Mouse (Mus musculus) CH12.LX (cell line): ENCODE measurements around the gene Taf4. TPM values are rescaled to one million over a fixed set of nuclear protein-coding genes. Genes with fewer than 3 reads are reported as not detected.

Source experiments
- DNase-seq: peaks from one replicate; pipeline ENCODE4 v3.0.0-alpha.2; 2013; ENCODE audit errors: extremely low read depth
- H3K27ac ChIP-seq: 2 replicates; pipeline ENCODE4 v1.5.1; 2012; ENCODE audit warnings: low read depth, mild to moderate bottlenecking, control low read depth, moderate library complexity; ENCODE audit not compliant: insufficient read depth
- H3K27me3 ChIP-seq: replicated peaks from 2 replicates; pipeline ENCODE3; 2012; ENCODE audit warnings: inconsistent platforms
- H3K36me3 ChIP-seq, 2 experiments: replicated peaks in 1 of 2; 2 replicates each; pipeline versions ENCODE3 to v1.6.1; 2012; ENCODE audit warnings: inconsistent platforms in 1 of 2, low read length in 1 of 2, mild to moderate bottlenecking in 1 of 2, mixed read lengths in 1 of 2, moderate library complexity in 1 of 2; ENCODE audit not compliant: control insufficient read depth in 1 of 2, insufficient read depth in 1 of 2
- H3K4me1 ChIP-seq, 2 experiments: 2 replicates each; pipeline ENCODE4 v1.6.1; 2012; ENCODE audit warnings: inconsistent platforms in 1 of 2, moderate library complexity in 1 of 2; ENCODE audit not compliant: insufficient read depth in 2 of 2, control insufficient read depth in 1 of 2
- H3K4me2 ChIP-seq: 2 replicates; pipeline ENCODE4 v1.6.1; 2012; ENCODE audit warnings: low read depth, mild to moderate bottlenecking, control low read depth; ENCODE audit not compliant: poor library complexity, insufficient read depth, severe bottlenecking
- H3K4me3 ChIP-seq, 3 experiments: fragments of 150-350 bp in 1 of 3; sonication (generic) in 1 of 3; replicated peaks in 1 of 3; 2 replicates each; pipeline versions ENCODE3 to v1.5.1; 2011 to 2012; ENCODE audit warnings: low read depth in 2 of 3, low read length in 2 of 3, mild to moderate bottlenecking in 2 of 3, moderate library complexity in 2 of 3, control low read depth in 1 of 3, improper control_type of control experiment in 1 of 3, inconsistent platforms in 1 of 3, mixed read lengths in 1 of 3; ENCODE audit not compliant: poor library complexity in 1 of 3
- H3K79me2 ChIP-seq: replicated peaks from 2 replicates; pipeline ENCODE4 v1.6.1; 2012; ENCODE audit warnings: mild to moderate bottlenecking, moderate library complexity; ENCODE audit not compliant: control insufficient read depth, poor library complexity, insufficient read depth, severe bottlenecking; ENCODE audit errors: extremely low read depth
- H3K9ac ChIP-seq: 2 replicates; pipeline ENCODE4 v1.6.1; 2012; ENCODE audit warnings: low read depth, mild to moderate bottlenecking, control low read depth, moderate library complexity; ENCODE audit not compliant: insufficient read depth
- H3K9me3 ChIP-seq: replicated peaks from 2 replicates; pipeline ENCODE3; 2012; ENCODE audit warnings: low read length, inconsistent platforms, mixed read lengths
- CTCF ChIP-seq, 2 experiments: IDR thresholded peaks in 1 of 2; conservative IDR thresholded peaks in 1 of 2; 2 replicates each; pipeline ENCODE4 v1.5.1; 2011 to 2012; ENCODE audit warnings: low read depth in 2 of 2, low read length in 2 of 2, improper control_type of control experiment in 1 of 2, inconsistent platforms in 1 of 2, mild to moderate bottlenecking in 1 of 2, moderate library complexity in 1 of 2
- E2F4 ChIP-seq: IDR thresholded peaks from 2 replicates; pipeline ENCODE4 v1.6.1; 2011; ENCODE audit warnings: low read depth, low read length, improper control_type of control experiment; ENCODE audit not compliant: insufficient replicate concordance
- EP300 ChIP-seq: IDR thresholded peaks from 2 replicates; pipeline ENCODE4 v1.6.1; 2011; ENCODE audit warnings: low read length, improper control_type of control experiment
- ETS1 ChIP-seq: conservative IDR thresholded peaks from 2 replicates; pipeline ENCODE4 v1.6.1; 2012; ENCODE audit warnings: low read depth, mild to moderate bottlenecking, inconsistent platforms, low read length, improper control_type of control experiment, moderate library complexity
- IRF4 ChIP-seq: IDR thresholded peaks from 2 replicates; pipeline ENCODE4 v1.6.1; 2014; ENCODE audit warnings: low read depth, mild to moderate bottlenecking, inconsistent platforms, low read length, improper control_type of control experiment
- JUN ChIP-seq: IDR thresholded peaks from 2 replicates; pipeline ENCODE4 v1.6.1; 2011; ENCODE audit warnings: low read depth, mild to moderate bottlenecking, low read length, improper control_type of control experiment, moderate library complexity; ENCODE audit not compliant: insufficient read depth
- KAT2A ChIP-seq: IDR thresholded peaks from 2 replicates; pipeline ENCODE4 v1.6.1; 2012; ENCODE audit warnings: low read length, improper control_type of control experiment, inconsistent platforms; ENCODE audit not compliant: insufficient replicate concordance
- MAX ChIP-seq: IDR thresholded peaks from 2 replicates; pipeline ENCODE4 v1.6.1; 2011; ENCODE audit warnings: low read length, improper control_type of control experiment
- MAZ ChIP-seq: IDR thresholded peaks from 2 replicates; pipeline ENCODE4 v1.6.1; 2012; ENCODE audit warnings: low read depth, mild to moderate bottlenecking, inconsistent platforms, low read length, improper control_type of control experiment, moderate library complexity
- MEF2A ChIP-seq: IDR thresholded peaks from 2 replicates; pipeline ENCODE4 v1.6.1; 2014; ENCODE audit warnings: low read depth, mild to moderate bottlenecking, inconsistent platforms, low read length, improper control_type of control experiment, borderline replicate concordance
- NELFE ChIP-seq: IDR thresholded peaks from 2 replicates; pipeline ENCODE4 v1.6.1; 2011; ENCODE audit warnings: low read depth, low read length, improper control_type of control experiment
- PAX5 ChIP-seq: IDR thresholded peaks from 2 replicates; pipeline ENCODE4 v1.6.1; 2012; ENCODE audit warnings: low read length, inconsistent platforms, mixed read lengths
- POLR2A ChIP-seq: IDR thresholded peaks from 2 replicates; pipeline ENCODE4 v1.6.1; 2011; ENCODE audit warnings: low read depth, mild to moderate bottlenecking, improper control_type of control experiment, low read length
- SIN3A ChIP-seq: IDR thresholded peaks from 2 replicates; pipeline ENCODE4 v1.6.1; 2012; ENCODE audit warnings: low read length, improper control_type of control experiment, inconsistent platforms
- SMC3 ChIP-seq: IDR thresholded peaks from 2 replicates; pipeline ENCODE4 v1.6.1; 2011; ENCODE audit warnings: low read depth, low read length, improper control_type of control experiment
- USF1 ChIP-seq: IDR thresholded peaks from 2 replicates; pipeline ENCODE4 v1.6.1; 2014; ENCODE audit warnings: low read depth, mild to moderate bottlenecking, inconsistent platforms, low read length, improper control_type of control experiment
- ZKSCAN1 ChIP-seq: IDR thresholded peaks from 2 replicates; pipeline ENCODE4 v1.6.1; 2012; ENCODE audit warnings: low read depth, inconsistent platforms, low read length, improper control_type of control experiment, borderline replicate concordance
- ZNF384 ChIP-seq: IDR thresholded peaks from 2 replicates; pipeline ENCODE4 v1.6.1; 2012; ENCODE audit warnings: low read depth, low read length, improper control_type of control experiment, inconsistent platforms
- dilution Hi-C: fragments of 300-500 bp; cut with MboI; formaldehyde crosslinking; loops from 2 replicates; pipeline ENCODE4 v1.14.3; 2020; ENCODE audit warnings: low sequenced_read_pairs; ENCODE audit not compliant: extremely low pct_unique_long_range_greater_than_20kb, extremely low pct_ligation_motif_present
- in situ Hi-C: fragments of 300-500 bp; cut with MboI; formaldehyde crosslinking; loops from 3 replicates; pipeline ENCODE4 v1.14.3; 2019; ENCODE audit warnings: low sequenced_read_pairs, low pct_ligation_motif_present, low pct_unique_long_range_greater_than_20kb, mixed read lengths
- polyA plus RNA-seq: library from polyadenylated mRNA; unstranded; fragments of >175 nt; gene quantifications from 2 replicates; pipeline ENCODE4 v1.2.1, GENCODE M21; 2012; ENCODE audit warnings: low read depth; ENCODE audit not compliant: insufficient read length
- total RNA-seq, 2 experiments: library from RNA; depleted of rRNA; stranded (reverse); fragments of 300-350 nt in 1 of 2; fragments of >200 nt in 1 of 2; gene quantifications; 2 replicates each; pipeline ENCODE4 v1.2.3; 2012 to 2014

Taf4 gene
- total and polyA plus RNA-seq, 3 experiments = 3.0 to 14.5 (median 5.5) TPM

- no peak for DNase-seq
- TF ChIP-seq SIN3A = no peak
- TF ChIP-seq NELFE = no peak
- TF ChIP-seq MAX = no peak
- TF ChIP-seq POLR2A = no peak
- TF ChIP-seq ETS1 = no peak
- no peak for TF ChIP-seq E2F4
- TF ChIP-seq SMC3 = no peak
- no peak for TF ChIP-seq CTCF (conservative IDR thresholded peaks at IDR 0.05 in 1 of 2, IDR thresholded peaks at IDR 0.05 in 1 of 2; ENCODE audit: low read depth in 2 of 2, low read length in 2 of 2)
- TF ChIP-seq USF1 = no peak
- no peak for TF ChIP-seq KAT2A
- TF ChIP-seq MEF2A = no peak
- no peak for TF ChIP-seq ZKSCAN1
- no peak for TF ChIP-seq EP300
- no peak overlapping the region for H3K27ac ChIP-seq
- H3K27me3 ChIP-seq = no peaks in the 10 kb centered on the region
- H3K79me2 ChIP-seq = no peaks in the 10 kb centered on the region
- peaks cover 17 to 25% of the 10 kb centered on the region in 2 experiments for H3K4me1 ChIP-seq
- H3K9me3 ChIP-seq = no peaks in the 10 kb centered on the region
- H3K36me3 ChIP-seq = peaks cover 2 to 3% of the 10 kb centered on the region in 2 experiments
- in situ Hi-C loops = loop anchor here (5.0 kb wide), 1 partner anchor 37 kb away; no protein-coding TSS in a partner anchor
- H3K9ac ChIP-seq = no peak overlapping the region
- H3K4me3 ChIP-seq = no peak overlapping the region
- dilution Hi-C loops = no loop called here
- H3K4me2 ChIP-seq = no peak overlapping the region
These were observed 4.2 kb upstream of the Taf4 start for GRCm38 (mm10) chr2:179980616-179981015.

GRCm38 (mm10) chr2:179979836-179980235 is 3.4 kb upstream of the Taf4 start:
- H3K27me3 ChIP-seq = no peaks in the 10 kb centered on the region
- H3K79me2 ChIP-seq = peaks cover 5% of the 10 kb centered on the region
- no peak overlapping the region for H3K4me2 ChIP-seq
- in situ Hi-C loops = loop anchor here (5.0 kb wide), 1 partner anchor 37 kb away; no protein-coding TSS in a partner anchor
- H3K27ac ChIP-seq = no peak overlapping the region
- H3K4me1 ChIP-seq = peaks cover 11 to 22% of the 10 kb centered on the region in 2 experiments
- no peak overlapping the region for H3K4me3 ChIP-seq
- dilution Hi-C loops = no loop called here
- DNase-seq = no peak
- H3K9me3 ChIP-seq = no peaks in the 10 kb centered on the region
- H3K9ac ChIP-seq = no peak overlapping the region
- no peak for TF ChIP-seq MAZ
- TF ChIP-seq POLR2A = no peak
- no peak for TF ChIP-seq ZNF384
- no peak for TF ChIP-seq JUN
- no peak for TF ChIP-seq EP300
- TF ChIP-seq IRF4 = no peak
- no peak for TF ChIP-seq ETS1
- no peak for TF ChIP-seq PAX5
- H3K36me3 ChIP-seq = peaks cover 3% of the 10 kb centered on the region in 2 experiments
